Mouse (Mus musculus) G1E (cell line): ENCODE data around the gene Glyat.

Source experiments
- CTCF ChIP-seq: IDR thresholded peaks from 2 replicates; pipeline ENCODE4 v1.5.1; 2012; ENCODE audit warnings: low read depth, low read length, inconsistent platforms, mixed read lengths
- GATA1 ChIP-seq: IDR thresholded peaks from 2 replicates; pipeline ENCODE4 v1.6.1; 2012; ENCODE audit warnings: borderline replicate concordance, low read length, inconsistent platforms, mixed read lengths
- POLR2AphosphoS5 ChIP-seq: IDR thresholded peaks from 2 replicates; pipeline ENCODE4 v1.6.1; 2012; ENCODE audit warnings: low read depth, low read length, inconsistent platforms; ENCODE audit not compliant: insufficient replicate concordance

DNA sequence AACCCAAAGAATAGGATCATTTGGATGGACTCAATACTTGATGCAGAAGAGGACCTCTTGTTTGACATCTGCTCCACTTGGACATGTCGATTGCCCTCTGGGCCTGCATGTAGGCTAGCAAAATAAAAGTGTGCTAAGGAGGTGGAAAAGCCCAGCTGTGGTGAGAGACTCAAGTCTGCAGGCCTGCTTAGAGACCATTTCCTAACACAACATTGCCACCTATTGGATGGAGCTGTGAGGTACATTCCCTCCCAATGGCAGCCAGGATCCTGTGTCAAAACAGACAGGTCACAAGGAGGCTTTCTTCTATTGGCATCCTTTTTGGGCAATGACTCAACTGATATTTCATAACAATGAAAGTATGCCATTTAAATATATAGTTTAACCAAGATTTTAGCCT is 41.2 kb upstream of the Glyat start:
- TF ChIP-seq POLR2AphosphoS5 (no peak), CTCF (0 out of 2 replicates have a peak, but pooled peaks have one; percentile 12), GATA1 (no peak)
